Mouse (Mus musculus) heart, postnatal 4 days (tissue): ENCODE data around the gene Banf2. TPM values are rescaled to one million over a fixed set of nuclear protein-coding genes. Genes with fewer than 3 reads are reported as not detected.
A peak's percentile ranks its signal among the peaks of the same experiment; 100 is the strongest.

Experiments
- DNase-seq: peaks from one replicate; pipeline ENCODE4 v3.0.0; 2021
- total RNA-seq, 2 experiments: library from RNA; stranded (reverse); gene quantifications; 2 replicates each; pipeline ENCODE4 v1.2.3; 2021

The Banf2 gene
- not detected for total RNA-seq

- DNase-seq: no peak
Measured at GRCm38 (mm10) chr2:144032664-144033063, at the start of gene Banf2. Gene Banf2 (plus strand): TSS chr2:144033059.

GRCm38 (mm10) chr2:143983482-143983881 lies 49.4 kb upstream of the Banf2 start:
- no peak for DNase-seq

- DNase-seq: no peak
Measured at GRCm38 (mm10) chr2:143987485-143987884, 45.4 kb upstream of the Banf2 start.

GRCm38 (mm10) chr2:143988016-143988415 lies 44.8 kb upstream of the Banf2 start:
- no peak for DNase-seq

GRCm38 (mm10) chr2:143990997-143991396 lies 41.9 kb upstream of the Banf2 start:
- no peak for DNase-seq

GRCm38 (mm10) chr2:143991964-143992672 lies 40.7 kb upstream of the Banf2 start:
- no peak for DNase-seq

GRCm38 (mm10) chr2:143992977-143993376 lies 39.9 kb upstream of the Banf2 start:
- no peak for DNase-seq

- no peak for DNase-seq
Measured at GRCm38 (mm10) chr2:144002229-144002984, 30.5 kb upstream of the Banf2 start.

GRCm38 (mm10) chr2:144003544-144003943 lies 29.3 kb upstream of the Banf2 start:
- peak; percentile 59 for DNase-seq

GRCm38 (mm10) chr2:144005166-144005955 lies 27.5 kb upstream of the Banf2 start:
- DNase-seq: peak; percentile 71

GRCm38 (mm10) chr2:144006686-144007085 lies 26.2 kb upstream of the Banf2 start:
- no peak for DNase-seq

- DNase-seq: no peak
Measured at GRCm38 (mm10) chr2:144007211-144007610, 25.6 kb upstream of the Banf2 start.

- no peak for DNase-seq
Measured at GRCm38 (mm10) chr2:144009081-144009480, 23.8 kb upstream of the Banf2 start.

- peak; percentile 36 for DNase-seq
Measured at GRCm38 (mm10) chr2:144009551-144010281, 23.1 kb upstream of the Banf2 start.

- peak; percentile 90 for DNase-seq
Measured at GRCm38 (mm10) chr2:144010282-144011044, 22.4 kb upstream of the Banf2 start.

- peak; percentile 99 for DNase-seq
Measured at GRCm38 (mm10) chr2:144011080-144011551, 21.7 kb upstream of the Banf2 start, which contains the start of gene Rrbp1. Gene Rrbp1 (minus strand): TSS chr2:144011263.

GRCm38 (mm10) chr2:144014051-144014450 lies 18.8 kb upstream of the Banf2 start:
- no peak for DNase-seq

GRCm38 (mm10) chr2:144014481-144014880 lies 18.4 kb upstream of the Banf2 start:
- no peak for DNase-seq

- no peak for DNase-seq
Measured at GRCm38 (mm10) chr2:144015861-144016260, 17.0 kb upstream of the Banf2 start.

GRCm38 (mm10) chr2:144019971-144020370 lies 12.9 kb upstream of the Banf2 start:
- no peak for DNase-seq

- no peak for DNase-seq
Measured at GRCm38 (mm10) chr2:144022441-144022840, 10.4 kb upstream of the Banf2 start.
